Mouse (Mus musculus) left cerebral cortex, postnatal 14 days (tissue): ENCODE data around the gene Hs3st1. TPM values are rescaled to one million over a fixed set of nuclear protein-coding genes. Genes with fewer than 3 reads are reported as not detected.
A peak's percentile ranks its signal among the peaks of the same experiment; 100 is the strongest.

ENCODE experiments used
- DNase-seq, 2 experiments: peaks; one replicate each; pipeline ENCODE4 v3.0.0; 2021 to 2022; ENCODE audit warnings: low spot score in 2 of 2, mixed read lengths in 1 of 2
- intact Hi-C: fragments of 180-260 bp; cut with DNase I; formaldehyde crosslinking; loops from one replicate; pipeline ENCODE4 v1.15.1; 2025
- total RNA-seq, 2 experiments: library from RNA; stranded (reverse); gene quantifications; 2 replicates each; pipeline ENCODE4 v1.2.3; 2021

Gene Hs3st1
- total RNA-seq, 2 experiments from 2014 or later, result 48.3 to 52.8 TPM

DNA sequence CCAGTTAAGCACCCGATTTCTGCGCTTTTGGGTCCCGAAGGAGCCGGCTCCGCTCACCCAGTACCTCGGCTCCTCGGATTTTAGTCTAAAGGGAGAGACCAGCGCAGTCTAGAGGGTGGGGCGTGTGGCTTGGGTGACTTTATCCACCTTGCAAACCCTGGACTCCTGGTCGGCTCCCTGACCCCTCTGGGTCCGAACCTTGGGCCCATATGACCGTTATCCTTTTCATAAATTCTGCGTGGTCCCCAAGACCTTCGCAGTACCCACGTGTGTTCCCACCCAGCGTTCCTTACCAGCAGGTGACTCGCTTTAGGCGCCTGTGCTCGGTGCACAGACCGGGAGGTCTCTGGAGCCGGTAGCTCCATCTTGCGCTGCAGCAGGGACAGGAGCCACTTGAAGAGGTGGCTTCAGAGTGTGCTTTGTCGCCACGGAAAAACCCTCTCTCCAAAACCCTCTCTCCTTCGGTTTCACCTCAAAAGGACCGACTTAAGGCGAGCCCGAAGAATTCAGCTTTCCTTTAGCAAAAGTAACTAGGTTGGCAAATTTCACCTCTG, 110.4 kb downstream of the Hs3st1 start:
- intact Hi-C loops, result loop anchor here (5.0 to 10.0 kb wide), 3 partner anchors 320 to 763 kb away; no protein-coding TSS in a partner anchor

DNA sequence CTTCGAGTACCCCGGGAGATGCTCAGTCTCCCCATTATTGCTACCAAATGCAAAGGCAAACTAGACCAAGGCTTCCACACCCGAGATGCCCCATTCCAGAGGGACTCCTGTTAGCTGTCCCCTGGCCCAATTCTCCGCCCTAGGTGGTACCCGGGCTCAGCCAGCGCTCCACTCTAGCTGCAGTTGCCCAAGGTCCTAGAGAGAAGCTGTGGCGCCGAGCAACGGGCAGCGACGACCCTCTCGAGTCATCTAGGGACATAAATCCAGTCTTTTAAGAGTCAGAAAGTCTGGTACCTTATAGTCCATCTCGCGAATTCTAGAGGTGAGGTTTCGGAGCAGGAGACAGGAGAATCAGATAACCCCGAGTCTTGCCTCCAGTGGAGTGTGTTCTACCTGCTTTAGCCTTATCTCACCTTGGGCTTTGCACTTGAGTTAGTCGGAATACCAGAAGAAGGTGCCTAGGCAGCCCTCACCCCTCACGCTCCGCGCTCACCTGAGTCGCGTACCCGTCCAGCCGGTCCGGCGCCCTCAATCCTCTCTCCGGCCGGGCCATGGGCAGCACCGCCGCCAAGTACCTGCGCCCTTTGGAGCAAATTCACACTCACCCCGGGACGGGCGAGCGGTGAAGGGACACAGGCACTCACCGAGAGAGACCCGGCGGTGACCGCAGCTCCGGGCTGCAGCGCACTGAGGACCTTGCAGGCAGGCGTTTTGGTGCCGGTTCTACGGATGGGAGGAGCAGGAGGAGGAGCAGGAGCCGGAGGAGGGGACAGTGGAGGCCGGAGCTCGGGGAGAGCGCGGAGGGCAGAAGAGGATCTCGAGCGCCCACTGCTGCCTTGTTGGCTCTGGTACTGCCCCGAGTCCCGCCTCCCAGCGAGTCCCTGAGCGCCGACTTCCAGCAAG, 111.1 kb downstream of the Hs3st1 start:
- intact Hi-C loops, result loop anchor here (5.0 to 10.0 kb wide), 3 partner anchors 319 to 762 kb away; no protein-coding TSS in a partner anchor
- peak; percentile 91 to 92 for DNase-seq

More for the DNA sequence above, 110.4 kb downstream of the Hs3st1 start:
- DNase-seq, result no peak

DNA sequence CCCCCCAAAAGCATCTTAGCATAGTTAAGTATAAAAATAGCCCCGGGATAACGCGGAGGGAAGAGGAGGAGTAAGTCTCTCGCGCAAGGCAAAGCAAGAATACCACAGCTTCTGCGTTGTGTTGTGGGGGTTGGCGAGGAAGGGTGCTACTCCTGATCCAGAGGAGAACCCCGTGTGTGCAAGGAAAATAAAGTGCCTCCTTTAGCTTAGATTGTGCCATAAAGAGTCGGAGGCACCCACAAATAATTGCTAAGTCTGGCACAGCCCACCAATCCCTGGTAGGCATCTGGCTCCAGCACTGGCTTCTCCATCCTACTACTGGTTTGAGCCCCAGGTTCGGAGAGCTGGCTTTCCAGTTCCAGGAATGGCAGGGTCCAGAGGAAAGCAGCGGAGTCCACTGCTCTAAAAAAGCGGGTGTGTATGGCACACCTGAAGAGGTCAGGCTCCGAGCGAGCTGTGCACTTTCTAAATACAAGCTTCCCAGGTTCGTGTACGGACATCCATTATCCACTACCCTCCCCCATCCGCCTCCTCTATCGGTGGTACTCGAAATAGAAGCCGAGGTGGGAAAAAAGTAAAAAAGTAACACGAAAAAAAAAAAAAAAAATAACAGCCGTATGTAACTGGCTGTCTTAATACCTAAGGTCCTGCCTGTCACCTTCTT, 111.9 kb downstream of the Hs3st1 start:
- intact Hi-C loops, result loop anchor here (5.0 to 10.0 kb wide), 3 partner anchors 319 to 761 kb away; no protein-coding TSS in a partner anchor
- DNase-seq, result peak; percentile 57 to 63

DNA sequence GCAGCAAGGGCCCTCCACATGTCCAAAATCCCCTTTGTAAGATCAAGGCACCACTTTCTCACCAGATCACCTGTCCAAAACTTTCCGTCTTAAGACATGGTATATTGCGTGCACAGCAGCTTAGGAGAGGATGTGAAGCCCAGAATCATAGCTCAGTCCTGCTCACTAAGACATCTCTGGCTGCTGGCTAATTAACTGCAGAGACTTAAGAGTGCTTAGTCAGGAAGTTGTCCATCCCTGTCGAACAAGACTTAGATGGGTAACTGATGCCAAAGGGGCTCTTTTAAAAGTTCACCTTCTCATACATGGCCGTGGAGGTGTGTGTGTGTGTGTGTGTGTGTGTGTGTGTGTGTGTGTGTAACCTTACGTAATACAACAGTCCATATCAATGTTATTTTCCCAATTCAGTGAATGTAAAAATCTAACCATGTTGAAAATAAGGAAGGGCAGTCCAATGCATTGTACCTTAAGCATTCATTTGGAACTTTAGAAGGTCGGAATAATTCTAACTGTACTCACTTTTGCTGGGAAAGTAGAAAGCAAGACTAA, 113.0 kb downstream of the Hs3st1 start:
- intact Hi-C loops, result loop anchor here (5.0 to 10.0 kb wide), 3 partner anchors 317 to 760 kb away; no protein-coding TSS in a partner anchor
- DNase-seq, result no peak

DNA sequence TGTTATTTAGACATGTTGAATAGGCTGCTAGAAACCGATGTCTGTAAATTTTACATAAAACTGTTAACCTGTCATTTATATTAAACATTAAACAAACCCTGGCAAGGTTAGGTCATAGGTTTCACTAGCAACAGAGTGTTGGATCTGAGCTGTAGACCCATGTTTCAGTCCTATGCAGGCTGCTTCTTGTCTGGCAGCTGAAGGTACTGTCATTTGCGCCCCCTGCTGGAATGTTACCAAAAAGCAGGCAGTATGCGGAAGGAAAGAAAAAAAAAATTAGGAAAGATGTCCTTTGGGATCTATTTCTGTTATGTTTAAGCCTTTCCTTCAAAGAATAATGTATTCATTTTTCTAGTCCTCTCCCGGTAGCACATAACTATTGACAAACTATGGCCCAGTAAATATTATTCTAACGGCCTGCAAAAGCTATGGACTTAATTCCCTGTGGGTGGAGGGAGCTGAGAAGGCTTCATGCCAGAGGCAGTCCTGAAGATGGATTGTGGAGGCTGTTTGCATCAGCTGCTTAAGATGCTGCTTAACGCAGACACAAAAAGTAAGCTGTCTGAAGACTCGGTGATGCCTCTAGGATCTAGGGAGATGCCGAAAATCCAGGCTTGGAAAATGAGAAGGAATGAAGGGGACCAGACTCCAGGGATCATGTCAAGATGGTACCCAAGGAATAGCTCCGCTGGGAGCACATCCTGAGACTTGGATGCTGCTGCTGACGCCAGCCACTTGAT, 115.7 kb downstream of the Hs3st1 start:
- peak; percentile 83 to 88 for DNase-seq
- intact Hi-C loops, result loop anchor here (2.0 to 10.0 kb wide), 4 partner anchors 315 to 857 kb away; no protein-coding TSS in a partner anchor

DNA sequence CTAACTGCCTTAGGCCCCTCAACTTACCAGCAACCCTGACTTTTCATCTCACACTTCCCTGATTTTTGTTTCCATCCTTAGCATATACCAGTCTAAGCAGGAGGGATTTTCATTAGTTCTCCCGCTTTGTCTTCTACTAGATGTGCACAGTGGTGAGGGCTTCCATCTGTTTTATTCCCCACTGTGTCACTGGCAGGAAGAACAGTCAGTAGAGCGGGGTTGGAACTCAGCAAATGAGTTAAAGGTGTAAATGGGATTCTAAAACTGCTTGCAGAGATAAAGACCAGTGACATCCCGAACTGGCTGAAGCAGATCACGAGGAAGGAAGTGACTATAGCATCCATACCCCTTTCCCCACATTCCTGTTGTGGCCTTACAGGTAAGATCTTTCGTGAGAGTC, 116.3 kb downstream of the Hs3st1 start:
- intact Hi-C loops, result loop anchor here (2.0 kb wide), 1 partner anchor 856 kb away; no protein-coding TSS in a partner anchor
- DNase-seq, result no peak

DNA sequence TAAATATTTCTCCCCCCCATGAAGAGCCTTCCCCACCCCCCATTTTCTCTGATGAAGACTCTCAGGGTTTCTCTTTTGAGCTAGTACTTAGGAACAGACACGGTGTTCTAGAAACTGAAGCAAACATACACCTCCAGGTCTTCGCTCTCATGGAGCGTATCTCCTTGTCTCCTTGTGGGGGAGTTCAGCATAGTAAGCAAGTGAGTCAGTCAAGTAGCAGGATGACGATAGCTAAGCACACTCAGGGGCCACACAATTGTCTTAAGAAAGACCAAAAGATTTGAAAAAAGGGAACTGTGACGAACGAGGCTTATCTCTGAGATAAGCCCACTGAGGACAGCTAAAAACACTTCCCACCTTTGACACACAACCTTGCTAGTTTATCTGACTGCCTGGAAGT, 117.4 kb downstream of the Hs3st1 start:
- no peak for DNase-seq
- intact Hi-C loops, result loop anchor here (2.0 kb wide), 1 partner anchor 855 kb away; no protein-coding TSS in a partner anchor

DNA sequence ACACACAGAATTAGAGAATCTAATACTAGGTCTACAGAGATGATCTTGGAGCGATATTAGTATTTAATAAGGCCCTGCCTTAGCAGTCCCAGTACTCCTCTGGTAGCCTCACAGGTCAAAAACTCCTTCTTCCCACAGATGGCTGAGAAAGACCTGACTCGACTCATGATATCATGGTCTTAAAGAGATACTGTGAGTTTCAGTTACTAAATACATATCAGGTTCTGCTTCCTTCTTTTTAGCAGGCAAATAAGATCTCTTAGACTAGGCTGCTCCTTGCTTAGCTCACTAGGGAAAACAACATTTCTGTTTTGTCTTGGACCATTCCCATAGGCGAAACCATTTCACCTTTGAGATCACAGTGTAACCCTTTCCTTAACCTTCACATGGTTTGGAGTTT, 119.2 kb downstream of the Hs3st1 start:
- intact Hi-C loops, result no loop called here
- DNase-seq, result no peak

DNA sequence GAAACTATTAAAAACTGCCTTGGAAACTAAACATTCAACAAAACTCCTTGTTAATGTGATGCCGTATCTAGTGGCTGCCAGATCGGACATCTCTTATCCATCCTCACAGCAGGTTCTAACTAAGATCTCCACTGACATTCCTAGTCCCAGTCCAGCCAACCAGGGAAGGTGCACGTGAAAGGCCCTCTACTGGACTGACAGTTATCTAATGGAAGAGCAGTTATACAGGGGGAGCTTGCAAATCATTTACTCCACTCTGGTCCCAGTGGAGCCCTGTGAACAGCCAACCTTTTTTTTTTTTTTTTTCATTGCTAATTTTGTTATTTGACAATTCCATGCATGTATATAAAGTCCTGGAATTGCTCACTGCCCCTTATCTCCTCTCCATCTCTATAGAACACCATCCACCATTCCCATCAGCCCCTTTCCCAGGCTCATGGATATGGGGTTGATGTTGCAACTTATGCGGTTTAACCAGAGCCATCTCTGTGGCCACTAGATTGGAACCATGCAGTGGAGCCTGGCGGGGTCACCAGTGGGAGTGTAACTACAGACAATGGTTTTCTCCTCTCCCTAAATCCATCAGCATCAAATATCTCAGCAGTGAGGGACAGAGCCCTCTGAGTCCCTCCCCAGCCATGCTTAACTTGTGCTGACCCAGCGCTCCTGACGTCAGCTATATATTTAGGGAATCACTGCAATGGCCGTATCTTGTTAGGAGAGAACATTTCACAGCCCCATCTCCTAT, 120.8 kb downstream of the Hs3st1 start:
- no peak for DNase-seq
- intact Hi-C loops, result no loop called here

DNA sequence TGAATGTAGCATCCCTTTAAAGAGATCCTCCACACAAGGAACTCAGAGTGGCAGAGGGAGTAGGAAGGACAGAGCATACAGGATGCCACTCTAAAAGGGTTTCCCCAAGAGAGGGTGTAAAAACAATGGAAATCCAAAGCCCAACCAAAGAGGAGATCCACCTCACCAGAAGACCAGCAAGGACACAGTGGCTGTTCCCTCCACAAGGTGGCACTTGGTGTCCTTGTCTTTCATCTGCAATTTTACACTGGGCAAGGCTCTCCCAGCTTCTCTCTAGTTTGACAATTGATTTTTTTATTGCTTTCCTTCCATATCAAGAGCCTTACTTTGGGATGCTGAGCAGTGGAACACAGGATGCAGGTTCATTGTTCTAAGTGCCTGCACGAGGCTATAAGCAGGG, 122.1 kb downstream of the Hs3st1 start:
- intact Hi-C loops, result no loop called here
- DNase-seq, result no peak

DNA sequence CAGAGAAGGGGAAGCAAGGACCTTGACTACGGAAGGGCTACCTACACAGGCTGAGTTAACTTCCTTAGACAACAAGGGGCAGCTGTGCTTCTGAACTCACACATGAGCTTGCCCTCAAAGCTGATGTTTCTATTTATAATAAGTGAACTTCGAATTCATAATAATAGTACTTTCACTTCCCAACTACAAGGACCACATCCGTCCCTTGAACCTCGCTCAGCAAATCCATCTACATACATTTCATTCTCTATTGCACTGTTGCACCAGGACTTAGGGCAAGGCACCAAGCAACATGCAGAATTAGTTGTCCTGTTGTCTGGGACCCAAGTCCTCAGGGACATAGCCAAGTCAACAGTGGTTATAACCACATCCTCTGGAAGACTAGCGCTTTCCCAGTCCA, 124.4 kb downstream of the Hs3st1 start:
- DNase-seq, result no peak
- intact Hi-C loops, result no loop called here

DNA sequence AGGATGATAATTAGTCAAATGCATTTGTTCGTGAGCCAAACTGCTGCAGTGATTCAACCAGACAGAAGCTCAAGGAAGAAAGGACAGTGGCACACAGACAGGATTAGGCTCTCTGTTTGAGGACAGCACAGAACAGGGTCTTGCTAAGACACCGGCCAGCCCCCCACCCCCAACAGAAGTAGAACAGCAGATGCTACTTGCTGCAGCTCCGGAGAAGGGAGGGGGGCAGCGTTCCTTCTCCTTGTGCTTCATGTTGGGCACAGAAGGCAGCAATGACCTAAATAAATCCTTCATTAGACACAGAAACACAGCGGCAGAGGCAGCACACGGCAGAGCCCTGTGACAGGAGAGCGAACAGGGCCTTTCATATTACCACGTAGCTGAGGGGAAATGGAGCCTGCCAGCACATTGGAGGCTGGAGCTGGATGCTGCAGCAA, 130.2 kb downstream of the Hs3st1 start:
- peak in 1 of 2 experiments; percentile 44 for DNase-seq

DNA sequence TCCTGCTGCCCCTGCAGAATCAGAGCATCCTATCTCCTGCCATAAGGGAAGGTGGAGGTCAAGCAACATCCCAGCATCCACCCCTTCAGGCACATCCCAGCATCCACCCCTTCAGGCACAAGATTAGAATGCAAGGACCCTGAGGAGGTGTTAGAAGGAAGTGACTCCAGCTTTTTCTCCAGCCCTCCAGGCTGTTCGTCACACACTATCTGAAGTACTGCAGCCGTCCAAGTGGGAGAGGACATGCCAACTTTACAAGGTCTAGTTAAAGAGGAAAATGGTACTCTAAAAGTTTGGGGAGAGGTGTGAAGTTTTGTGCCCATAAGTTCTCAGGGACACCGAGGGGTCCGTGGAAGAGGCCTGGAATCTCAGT, 131.1 kb downstream of the Hs3st1 start:
- intact Hi-C loops, result no loop called here
- no peak for DNase-seq

More for the DNA sequence above, 130.2 kb downstream of the Hs3st1 start:
- intact Hi-C loops, result no loop called here

DNA sequence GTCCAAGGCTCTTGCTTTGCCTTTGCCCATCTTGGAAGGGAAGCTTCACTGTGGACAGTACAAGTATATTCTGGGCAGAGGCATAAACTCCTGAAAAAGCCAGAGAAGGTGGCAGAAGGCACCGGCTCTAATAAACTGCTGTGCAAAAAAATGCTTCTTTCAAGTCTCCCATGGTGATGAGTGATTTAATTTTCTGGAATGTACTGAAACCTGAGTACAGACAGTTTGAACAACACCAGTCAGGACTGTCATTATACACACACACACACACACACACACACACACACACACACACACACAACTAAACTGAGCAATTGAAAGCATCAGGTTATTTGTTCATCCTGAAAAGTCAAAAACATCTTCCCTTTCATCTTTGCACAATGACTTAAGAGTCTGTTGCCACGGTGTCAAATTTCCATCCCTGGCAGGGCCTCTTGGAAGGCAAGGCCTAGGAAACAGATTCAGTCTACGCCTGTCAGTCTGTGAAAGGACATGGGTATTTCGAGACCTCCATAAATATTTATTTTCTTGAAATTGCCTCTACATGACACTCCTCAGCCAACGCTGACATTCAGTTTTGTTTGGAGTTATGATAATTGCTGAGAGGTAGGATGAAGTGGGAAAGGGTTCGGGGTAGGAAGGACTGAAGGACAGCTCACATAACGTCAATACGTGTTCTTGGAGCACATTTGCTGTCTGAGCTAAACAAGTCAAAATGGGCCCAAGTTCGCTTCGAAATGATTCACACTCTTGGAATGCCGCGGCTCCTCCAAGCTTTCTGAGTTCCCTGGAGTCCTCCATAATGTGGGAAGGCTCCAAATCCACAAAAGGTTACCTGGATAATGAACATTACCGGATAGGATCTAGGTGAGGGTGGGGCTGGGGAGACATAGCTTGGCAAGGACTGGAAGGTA, 131.7 kb downstream of the Hs3st1 start:
- intact Hi-C loops, result no loop called here
- DNase-seq, result no peak

DNA sequence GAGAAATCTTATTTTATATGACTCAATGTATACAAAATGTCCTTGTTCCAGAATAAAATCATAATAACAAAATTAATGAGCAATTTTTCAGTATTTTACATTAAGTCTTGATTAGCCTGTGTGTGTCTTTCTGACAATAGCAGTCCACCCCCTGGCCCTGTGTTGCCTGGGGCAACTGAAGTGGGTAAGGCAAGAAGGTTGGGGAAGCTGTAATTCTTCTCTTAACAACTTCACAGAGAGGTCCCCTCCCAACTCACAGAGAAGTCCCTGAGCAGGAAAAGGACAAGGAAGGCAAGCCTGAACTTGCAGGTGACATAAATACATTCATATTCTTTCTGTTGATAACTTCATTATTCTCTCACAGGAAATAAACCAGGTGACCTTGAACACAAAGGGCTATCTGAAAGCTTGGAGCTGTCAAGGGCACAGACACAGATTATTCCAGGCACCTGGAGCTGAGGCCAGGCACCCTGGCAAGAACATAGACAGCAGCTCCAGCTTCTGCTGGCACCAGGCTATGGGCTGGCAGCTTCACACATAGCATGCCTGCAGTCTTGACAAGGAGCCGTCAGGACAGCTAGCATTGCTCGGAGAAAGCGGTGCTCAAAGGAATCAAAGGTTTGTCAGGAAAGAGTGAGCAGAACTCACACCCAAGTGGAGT, 134.9 kb downstream of the Hs3st1 start:
- no peak for DNase-seq
- intact Hi-C loops, result no loop called here

DNA sequence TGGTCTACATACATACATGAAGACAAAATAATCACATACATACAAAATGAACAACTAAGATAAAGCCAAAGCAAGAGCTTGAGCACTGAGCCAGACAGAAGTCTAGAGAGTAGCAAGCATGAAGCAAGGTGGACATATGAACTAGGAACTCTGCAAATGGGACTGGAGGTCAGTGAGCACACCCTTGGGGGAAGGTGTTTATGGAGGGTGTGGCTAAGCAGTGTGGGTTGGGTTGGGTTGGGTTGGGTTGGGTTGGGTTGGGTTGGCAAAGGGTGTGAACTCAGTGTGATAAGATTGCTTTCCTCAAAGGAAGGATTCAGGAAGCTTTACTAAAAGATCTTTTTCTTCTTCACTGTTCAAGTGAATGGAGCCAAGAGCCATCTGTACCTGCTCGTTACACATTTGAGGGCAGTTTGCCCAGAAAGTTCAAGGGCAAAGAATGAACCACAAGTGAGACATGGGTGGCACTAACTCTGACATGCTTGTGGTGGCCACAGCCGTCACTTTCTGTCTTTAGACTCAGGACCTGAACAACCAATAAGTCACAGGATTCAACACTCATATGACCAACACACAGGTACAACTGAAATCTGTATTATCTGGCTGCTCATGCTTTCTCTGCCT, 137.8 kb downstream of the Hs3st1 start:
- intact Hi-C loops, result no loop called here
- DNase-seq, result no peak
